Mouse (Mus musculus): ENCODE measurements around the gene Phrf1. TPM values are rescaled to one million over a fixed set of nuclear protein-coding genes. Genes with fewer than 3 reads are reported as not detected.

Phrf1 gene
- 68.6 TPM for polyA plus RNA-seq (2021)

GRCm38 (mm10) chr7:141228279-141229067, at the start of gene Phrf1:
TSS of gene Phrf1 (plus strand) at chr7:141228784.
- ATAC-seq, result peak; percentile 83
- in situ Hi-C loops (cut with MboI; ENCODE audit: low pct_unique_long_range_greater_than_20kb), result no loop called here
- ChIA-PET POLR2A (interaction anchor here (1.1 to 1.5 kb wide), 2 partner anchors 18 to 36 kb away, joined by 4 to 5 read pairs; no protein-coding TSS in a partner anchor), CTCF (interaction anchor here (1.3 to 2.1 kb wide), 4 partner anchors 9 to 13 kb away, joined by 4 to 9 read pairs (median 5); no protein-coding TSS in a partner anchor)
- TF ChIP-seq CTCF (IDR thresholded peaks at IDR 0.05), result no peak
- no peaks in the 10 kb centered on the region for H3K27me3 ChIP-seq
- DNase-seq (ENCODE audit: low read depth, low spot score), result peak; percentile 84

- in situ Hi-C loops (cut with MboI; ENCODE audit: low pct_unique_long_range_greater_than_20kb), result no loop called here
- no peak for DNase-seq (ENCODE audit: low read depth, low spot score)
- no peak for TF ChIP-seq CTCF (IDR thresholded peaks at IDR 0.05)
- H3K27me3 ChIP-seq, result no peaks in the 10 kb centered on the region
- ChIA-PET CTCF (interaction anchor here (1.2 kb wide), 1 partner anchor 118 kb away, joined by 3 read pairs; no protein-coding TSS in a partner anchor), POLR2A (no interaction called here)
- no peak for ATAC-seq
Observed at GRCm38 (mm10) chr7:141188194-141188593, 40.4 kb upstream of the Phrf1 start.

- in situ Hi-C loops (cut with MboI; ENCODE audit: low pct_unique_long_range_greater_than_20kb), result no loop called here
- H3K27me3 ChIP-seq, result no peaks in the 10 kb centered on the region
- ATAC-seq (no peak), DNase-seq (ENCODE audit: low read depth, low spot score) (no peak)
- TF ChIP-seq CTCF (IDR thresholded peaks at IDR 0.05), result no peak
- POLR2A ChIA-PET, result no interaction called here
- CTCF ChIA-PET, result no interaction called here
Observed at GRCm38 (mm10) chr7:141188733-141189132, 39.9 kb upstream of the Phrf1 start.

- no peak for DNase-seq (ENCODE audit: low read depth, low spot score)
- no peaks in the 10 kb centered on the region for H3K27me3 ChIP-seq
- no peak for TF ChIP-seq CTCF (IDR thresholded peaks at IDR 0.05)
- ChIA-PET CTCF (no interaction called here), POLR2A (no interaction called here)
- in situ Hi-C loops (cut with MboI; ENCODE audit: low pct_unique_long_range_greater_than_20kb), result no loop called here
- no peak for ATAC-seq
Observed at GRCm38 (mm10) chr7:141190220-141190619, 38.4 kb upstream of the Phrf1 start.

GRCm38 (mm10) chr7:141191036-141191435, 37.5 kb upstream of the Phrf1 start:
- ChIA-PET POLR2A (no interaction called here), CTCF (interaction anchor here (2.5 kb wide), 1 partner anchor 15 kb away, joined by 6 read pairs; no protein-coding TSS in a partner anchor)
- no peak for TF ChIP-seq CTCF (IDR thresholded peaks at IDR 0.05)
- no peak for DNase-seq (ENCODE audit: low read depth, low spot score)
- no peak for ATAC-seq
- no peaks in the 10 kb centered on the region for H3K27me3 ChIP-seq
- in situ Hi-C loops (cut with MboI; ENCODE audit: low pct_unique_long_range_greater_than_20kb), result no loop called here

- CTCF ChIA-PET, result interaction anchor here (2.5 kb wide), 1 partner anchor 16 kb away, joined by 6 read pairs; no protein-coding TSS in a partner anchor
- POLR2A ChIA-PET, result interaction anchor here (0.6 to 1.6 kb wide), 3 partner anchors 25 to 69 kb away, joined by 3 to 5 read pairs (median 4); partner anchors contain the start of gene Phrf1
- DNase-seq (ENCODE audit: low read depth, low spot score), result no peak
- H3K27me3 ChIP-seq, result no peaks in the 10 kb centered on the region
- in situ Hi-C loops (cut with MboI; ENCODE audit: low pct_unique_long_range_greater_than_20kb), result no loop called here
- TF ChIP-seq CTCF (IDR thresholded peaks at IDR 0.05), result no peak
- ATAC-seq, result no peak
Observed at GRCm38 (mm10) chr7:141191796-141192685, 36.5 kb upstream of the Phrf1 start.

GRCm38 (mm10) chr7:141192776-141193347, 35.7 kb upstream of the Phrf1 start:
- DNase-seq (ENCODE audit: low read depth, low spot score) (no peak), ATAC-seq (no peak)
- ChIA-PET POLR2A (interaction anchor here (0.6 to 1.9 kb wide), 8 partner anchors 24 to 144 kb away, joined by 3 to 5 read pairs (median 4); partner anchors contain the start of gene Phrf1), CTCF (interaction anchor here (2.5 kb wide), 1 partner anchor 17 kb away, joined by 6 read pairs; no protein-coding TSS in a partner anchor)
- no peak for TF ChIP-seq CTCF (IDR thresholded peaks at IDR 0.05)
- H3K27me3 ChIP-seq, result no peaks in the 10 kb centered on the region
- in situ Hi-C loops (cut with MboI; ENCODE audit: low pct_unique_long_range_greater_than_20kb), result no loop called here

GRCm38 (mm10) chr7:141193348-141193856, 35.2 kb upstream of the Phrf1 start:
- ChIA-PET POLR2A (interaction anchor here (0.6 to 1.9 kb wide), 8 partner anchors 24 to 709 kb away, joined by 3 to 5 read pairs (median 4); partner anchors contain the start of gene Phrf1), CTCF (interaction anchor here (2.5 kb wide), 1 partner anchor 17 kb away, joined by 6 read pairs; no protein-coding TSS in a partner anchor)
- DNase-seq (ENCODE audit: low read depth, low spot score), result no peak
- in situ Hi-C loops (cut with MboI; ENCODE audit: low pct_unique_long_range_greater_than_20kb), result no loop called here
- ATAC-seq, result peak; percentile 36
- no peaks in the 10 kb centered on the region for H3K27me3 ChIP-seq
- no peak for TF ChIP-seq CTCF (IDR thresholded peaks at IDR 0.05)

GRCm38 (mm10) chr7:141193948-141194347, 34.6 kb upstream of the Phrf1 start, which contains the start of the genes Hras and Lrrc56:
TSS of gene Hras (minus strand) at chr7:141194005.
TSS of gene Lrrc56 (plus strand) at chr7:141194157.
- ATAC-seq (peak; percentile 90), DNase-seq (ENCODE audit: low read depth, low spot score) (peak; percentile 86)
- no peaks in the 10 kb centered on the region for H3K27me3 ChIP-seq
- in situ Hi-C loops (cut with MboI; ENCODE audit: low pct_unique_long_range_greater_than_20kb), result no loop called here
- ChIA-PET CTCF (no interaction called here), POLR2A (interaction anchor here (0.6 to 3.1 kb wide), 7 partner anchors 17 to 709 kb away, joined by 3 to 14 read pairs (median 4); partner anchors contain the start of gene Rassf7)
- no peak for TF ChIP-seq CTCF (IDR thresholded peaks at IDR 0.05)
